Mouse (Mus musculus): Measurements from ENCODE around the gene Gm10277. TPM values are rescaled to one million over a fixed set of nuclear protein-coding genes. Genes with fewer than 3 reads are reported as not detected.

Gm10277 gene
- polyA plus RNA-seq, 1 experiment from 2014 or later = 2.0 TPM

Other genes with a start within 250 kb of the Gm10277 start
- gene Taok1, start 179.9 kb downstream of the Gm10277 start, polyA plus RNA-seq (2015; fragmentation: Nextera tagmentation; extraction: Ambion mirVana) = 25.3 and 25.4 TPM in 2 replicates
- 2.9 and 3.2 TPM in 2 replicates for gene Nufip2, start 101.6 kb downstream of the Gm10277 start, polyA plus RNA-seq (2015; fragmentation: Nextera tagmentation; extraction: Ambion mirVana)
- 0.24 and 0.47 TPM in 2 replicates for gene Cryba1, start 62.5 kb downstream of the Gm10277 start, polyA plus RNA-seq (2015; fragmentation: Nextera tagmentation; extraction: Ambion mirVana)
- 46.8 and 55.4 TPM in 2 replicates for gene Myo18a, start 24.5 kb downstream of the Gm10277 start, polyA plus RNA-seq (2015; fragmentation: Nextera tagmentation; extraction: Ambion mirVana)
- gene Pipox, start 106.3 kb upstream of the Gm10277 start, polyA plus RNA-seq (2015; fragmentation: Nextera tagmentation; extraction: Ambion mirVana) = 6.0 and 7.5 TPM in 2 replicates
- 140 and 146 TPM in 2 replicates for gene Sez6, start 143.1 kb upstream of the Gm10277 start, polyA plus RNA-seq (2015; fragmentation: Nextera tagmentation; extraction: Ambion mirVana)
- 11.8 and 17.8 TPM in 2 replicates for gene Phf12, start 195.0 kb upstream of the Gm10277 start, polyA plus RNA-seq (2015; fragmentation: Nextera tagmentation; extraction: Ambion mirVana)
- gene Dhrs13, start 244.5 kb upstream of the Gm10277 start, polyA plus RNA-seq (2015; fragmentation: Nextera tagmentation; extraction: Ambion mirVana) = 50.5 and 53.3 TPM in 2 replicates